Mouse (Mus musculus) MEL (cell line): ENCODE data around the gene Srebf2. TPM values are rescaled to one million over a fixed set of nuclear protein-coding genes. Genes with fewer than 3 reads are reported as not detected.

Experiments used
- DNase-seq: peaks from one replicate; pipeline ENCODE4 v3.0.0; 2011; ENCODE audit warnings: low read depth, low spot score
- H3K27ac ChIP-seq: 2 replicates; pipeline ENCODE4 v1.5.1; 2012; ENCODE audit warnings: low read depth, mild to moderate bottlenecking, control low read depth, low read length, moderate library complexity; ENCODE audit not compliant: control insufficient read depth
- H3K27me3 ChIP-seq, 2 experiments: fragments of 150-350 bp in 1 of 2; sonication (generic) in 1 of 2; 2 replicates each; pipeline ENCODE4 v1.6.1; 2012; ENCODE audit warnings: low read length in 2 of 2, mild to moderate bottlenecking in 2 of 2, improper control_type of control experiment in 1 of 2, moderate library complexity in 1 of 2; ENCODE audit not compliant: insufficient read depth in 2 of 2, control insufficient read depth in 1 of 2
- H3K36me3 ChIP-seq, 2 experiments: 2 replicates each; pipeline ENCODE4 v1.6.1; 2012 to 2014; ENCODE audit warnings: low read length in 2 of 2, improper control_type of control experiment in 1 of 2, inconsistent platforms in 1 of 2, mild to moderate bottlenecking in 1 of 2; ENCODE audit not compliant: insufficient read depth in 2 of 2, control insufficient read depth in 1 of 2
- H3K4me1 ChIP-seq, 2 experiments: fragments of 150-350 bp in 1 of 2; sonication (generic) in 1 of 2; 2 replicates each; pipeline ENCODE4 v1.6.1; 2012; ENCODE audit warnings: low read length in 2 of 2, improper control_type of control experiment in 1 of 2, mild to moderate bottlenecking in 1 of 2; ENCODE audit not compliant: insufficient read depth in 2 of 2, control insufficient read depth in 1 of 2
- H3K4me3 ChIP-seq, 2 experiments: fragments of 150-350 bp in 1 of 2; sonication (generic) in 1 of 2; 2 replicates each; pipeline ENCODE4 v1.5.1; 2012; ENCODE audit warnings: low read depth in 2 of 2, low read length in 2 of 2, mild to moderate bottlenecking in 2 of 2, moderate library complexity in 2 of 2, control low read depth in 1 of 2, improper control_type of control experiment in 1 of 2; ENCODE audit not compliant: control insufficient read depth in 1 of 2, insufficient read depth in 1 of 2
- H3K79me2 ChIP-seq: 2 replicates; pipeline ENCODE4 v1.6.1; 2012; ENCODE audit warnings: mild to moderate bottlenecking, low read length, moderate library complexity; ENCODE audit not compliant: control insufficient read depth, poor library complexity, insufficient read depth
- H3K9ac ChIP-seq: 2 replicates; pipeline ENCODE4 v1.6.1; 2012; ENCODE audit warnings: low read depth, mild to moderate bottlenecking, control low read depth, low read length, moderate library complexity; ENCODE audit not compliant: control insufficient read depth, poor library complexity, severe bottlenecking
- H3K9me3 ChIP-seq: fragments of 150-350 bp; sonication (generic); replicated peaks from 2 replicates; pipeline ENCODE4 v1.6.1; 2012; ENCODE audit warnings: mild to moderate bottlenecking, low read length, improper control_type of control experiment, moderate library complexity; ENCODE audit not compliant: insufficient read depth
- CHD1 ChIP-seq: IDR thresholded peaks from 2 replicates; pipeline ENCODE4 v1.6.1; 2012; ENCODE audit warnings: low read depth, mild to moderate bottlenecking, inconsistent platforms, low read length, improper control_type of control experiment
- CHD2 ChIP-seq: IDR thresholded peaks from 2 replicates; pipeline ENCODE4 v1.6.1; 2011; ENCODE audit warnings: low read length, improper control_type of control experiment
- CTCF ChIP-seq, 3 experiments: IDR thresholded peaks in 2 of 3; conservative IDR thresholded peaks in 1 of 3; 2 replicates each; pipeline ENCODE4 v1.5.1; 2011 to 2012; ENCODE audit warnings: low read length in 3 of 3, low read depth in 2 of 3, mild to moderate bottlenecking in 2 of 3, improper control_type of control experiment in 1 of 3, inconsistent platforms in 1 of 3, mixed read lengths in 1 of 3, moderate library complexity in 1 of 3; ENCODE audit not compliant: control insufficient read depth in 1 of 3, insufficient read depth in 1 of 3, poor library complexity in 1 of 3, severe bottlenecking in 1 of 3
- ETS1 ChIP-seq: IDR thresholded peaks from 2 replicates; pipeline ENCODE4 v1.6.1; 2012; ENCODE audit warnings: low read depth, mild to moderate bottlenecking, inconsistent platforms, low read length, improper control_type of control experiment, moderate library complexity
- GABPA ChIP-seq: IDR thresholded peaks from 2 replicates; pipeline ENCODE4 v1.6.1; 2012; ENCODE audit warnings: low read depth, mild to moderate bottlenecking, inconsistent platforms, low read length, improper control_type of control experiment, moderate library complexity
- GATA1 ChIP-seq: IDR thresholded peaks from 2 replicates; pipeline ENCODE4 v1.6.1; 2011; ENCODE audit warnings: low read depth, low read length, improper control_type of control experiment
- HCFC1 ChIP-seq: IDR thresholded peaks from 2 replicates; pipeline ENCODE4 v1.6.1; 2012; ENCODE audit warnings: low read depth, mild to moderate bottlenecking, inconsistent platforms, low read length, improper control_type of control experiment, moderate library complexity
- KAT2A ChIP-seq: conservative IDR thresholded peaks from 2 replicates; pipeline ENCODE4 v1.6.1; 2012; ENCODE audit warnings: low read depth, low read length, improper control_type of control experiment, inconsistent platforms
- MAFK ChIP-seq: IDR thresholded peaks from 2 replicates; pipeline ENCODE4 v1.6.1; 2011; ENCODE audit warnings: low read depth, mild to moderate bottlenecking, low read length, improper control_type of control experiment, borderline replicate concordance
- MEF2A ChIP-seq: IDR thresholded peaks from 2 replicates; pipeline ENCODE4 v1.6.1; 2014; ENCODE audit warnings: low read depth, mild to moderate bottlenecking, inconsistent platforms, low read length, improper control_type of control experiment; ENCODE audit not compliant: poor library complexity, insufficient replicate concordance, severe bottlenecking; ENCODE audit errors: extremely low read depth
- MXI1 ChIP-seq: IDR thresholded peaks from 2 replicates; pipeline ENCODE4 v1.6.1; 2011; ENCODE audit warnings: mild to moderate bottlenecking, low read depth, low read length, improper control_type of control experiment
- MYC ChIP-seq: IDR thresholded peaks from 2 replicates; pipeline ENCODE4 v1.6.1; 2011; ENCODE audit warnings: low read depth, mild to moderate bottlenecking, low read length, improper control_type of control experiment, moderate library complexity
- NELFE ChIP-seq: IDR thresholded peaks from 2 replicates; pipeline ENCODE4 v1.6.1; 2011; ENCODE audit warnings: low read depth, low read length, improper control_type of control experiment
- NRF1 ChIP-seq: IDR thresholded peaks from 2 replicates; pipeline ENCODE4 v1.6.1; 2014; ENCODE audit warnings: low read depth, mild to moderate bottlenecking, inconsistent platforms, low read length, improper control_type of control experiment, moderate library complexity; ENCODE audit not compliant: poor library complexity, insufficient read depth, severe bottlenecking
- POLR2AphosphoS2 ChIP-seq: IDR thresholded peaks from 2 replicates; pipeline ENCODE4 v1.6.1; 2011; ENCODE audit warnings: low read length, improper control_type of control experiment
- RCOR1 ChIP-seq: IDR thresholded peaks from 2 replicates; pipeline ENCODE4 v1.6.1; 2012; ENCODE audit warnings: low read depth, mild to moderate bottlenecking, inconsistent platforms, low read length, improper control_type of control experiment
- SIN3A ChIP-seq: IDR thresholded peaks from 2 replicates; pipeline ENCODE4 v1.6.1; 2012; ENCODE audit warnings: low read length, improper control_type of control experiment, inconsistent platforms
- SMC3 ChIP-seq: IDR thresholded peaks from 2 replicates; pipeline ENCODE4 v1.6.1; 2011; ENCODE audit warnings: low read depth, low read length, improper control_type of control experiment
- TAL1 ChIP-seq: IDR thresholded peaks from 2 replicates; pipeline ENCODE4 v1.6.1; 2012; ENCODE audit warnings: mild to moderate bottlenecking, inconsistent platforms, low read length, moderate library complexity, mixed read lengths
- TBP ChIP-seq: IDR thresholded peaks from 2 replicates; pipeline ENCODE4 v1.8.0; 2011; ENCODE audit warnings: low read depth, low read length, improper control_type of control experiment
- TCF12 ChIP-seq: IDR thresholded peaks from 2 replicates; pipeline ENCODE4 v1.6.1; 2014; ENCODE audit warnings: low read depth, mild to moderate bottlenecking, inconsistent platforms, low read length, improper control_type of control experiment, moderate library complexity
- UBTF ChIP-seq: IDR thresholded peaks from 2 replicates; pipeline ENCODE4 v1.6.1; 2012; ENCODE audit warnings: low read depth, mild to moderate bottlenecking, inconsistent platforms, low read length, improper control_type of control experiment, moderate library complexity, borderline replicate concordance; ENCODE audit not compliant: insufficient read depth
- USF1 ChIP-seq: IDR thresholded peaks from 2 replicates; pipeline ENCODE4 v1.6.1; 2014; ENCODE audit warnings: low read depth, mild to moderate bottlenecking, inconsistent platforms, low read length, improper control_type of control experiment, moderate library complexity
- ZKSCAN1 ChIP-seq: IDR thresholded peaks from 2 replicates; pipeline ENCODE4 v1.6.1; 2012; ENCODE audit warnings: low read depth, mild to moderate bottlenecking, inconsistent platforms, low read length, improper control_type of control experiment, moderate library complexity
- ZNF384 ChIP-seq: IDR thresholded peaks from 2 replicates; pipeline ENCODE4 v1.6.1; 2012; ENCODE audit warnings: low read depth, mild to moderate bottlenecking, inconsistent platforms, low read length, improper control_type of control experiment
- polyA plus RNA-seq, 2 experiments: library from polyadenylated mRNA; stranded (reverse) in 1 of 2; unstranded in 1 of 2; fragments of >175 nt in 1 of 2; fragments of >200 nt in 1 of 2; gene quantifications; 2 replicates each; pipeline versions ENCODE4 v1.2.1 to v1.2.4; 2012; ENCODE audit warnings: low replicate concordance in 2 of 2, low read depth in 1 of 2; ENCODE audit not compliant: insufficient read length in 2 of 2, insufficient read depth in 1 of 2, missing spikeins in 1 of 2
- total RNA-seq: library from RNA; depleted of rRNA; stranded (reverse); fragments of 300-350 nt; gene quantifications from 2 replicates; pipeline ENCODE4 v1.2.3, GENCODE M21; 2012

Gene Srebf2
- total and polyA plus RNA-seq, 3 experiments: 40.5 to 161 TPM; not detected in 1

DNA sequence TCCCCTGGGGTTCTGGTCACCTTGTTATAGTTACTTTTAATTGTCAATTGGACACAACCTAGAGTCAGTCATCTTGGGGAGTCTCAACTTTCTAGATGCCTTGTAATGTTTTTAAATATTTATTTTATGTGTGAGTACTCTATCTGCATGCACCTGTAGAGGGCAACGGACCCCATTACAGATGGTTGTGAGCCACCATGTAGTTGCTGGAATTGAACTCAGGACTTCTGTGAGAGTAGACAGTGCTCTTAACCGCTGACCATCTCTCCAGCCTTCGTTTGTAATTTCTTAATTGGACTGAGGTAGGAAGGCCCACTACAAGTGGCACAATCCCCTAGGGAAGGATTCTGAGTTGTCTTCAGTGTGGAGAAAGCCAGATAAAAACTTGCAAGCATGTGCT, 96.3 kb downstream of the Srebf2 start:
- Histone ChIP-seq H3K4me1 (peaks cover 0 to 6% of the 10 kb centered on the region in 2 experiments; a peak in 2 of 4 replicates), H3K27me3 (peaks cover 0 to 2% of the 10 kb centered on the region in 2 experiments; a peak in 1 of 4 replicates), H3K27ac (peak overlapping the region; percentile 61), H3K36me3 (peaks cover 0 to 4% of the 10 kb centered on the region in 2 experiments; a peak in 2 of 4 replicates), H3K9ac (peak overlapping the region; percentile 86), H3K79me2 (peaks cover 1% of the 10 kb centered on the region; the same call in 1 of the 2 replicates), H3K4me3 (peak overlapping the region; percentile 68 to 78), H3K9me3 (no peaks in the 10 kb centered on the region)
- no peak for DNase-seq
- TF ChIP-seq MAFK (no peak), SMC3 (no peak), GABPA (no peak), UBTF (no peak), CTCF (IDR thresholded peaks at IDR 0.05 in 2 of 3, conservative IDR thresholded peaks at IDR 0.05 in 1 of 3; ENCODE audit: control insufficient read depth in 1 of 3, insufficient read depth in 1 of 3, low read depth in 2 of 3, low read length in 3 of 3, poor library complexity in 1 of 3, severe bottlenecking in 1 of 3) (peak in 1 of 3 experiments; percentile 12; a peak in 1 of 6 replicates)
- TF ChIP-seq, all 39 proteins: peak for 1

DNA sequence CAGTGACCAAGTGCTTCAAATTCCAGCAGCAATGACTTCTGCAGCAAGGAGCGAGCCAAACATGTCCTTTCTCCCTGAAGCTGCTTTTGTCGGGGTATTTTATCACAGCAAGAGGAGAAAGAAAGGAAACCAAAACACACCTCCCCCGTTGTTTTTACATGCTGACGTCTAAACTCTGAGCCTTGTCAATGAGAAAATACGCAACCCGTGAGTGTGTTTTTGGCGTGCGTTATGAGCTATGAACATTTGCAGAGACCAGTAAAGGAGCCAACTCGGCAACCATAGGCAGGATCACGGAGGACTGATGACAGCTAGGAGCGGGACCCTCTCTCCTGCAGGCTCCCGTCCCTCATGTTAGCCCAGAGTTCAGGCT, 96.7 kb downstream of the Srebf2 start:
- Histone ChIP-seq H3K4me1 (peaks cover 0 to 6% of the 10 kb centered on the region in 2 experiments; a peak in 2 of 4 replicates), H3K4me3 (peak overlapping the region; percentile 68 to 78), H3K36me3 (peaks cover 0 to 4% of the 10 kb centered on the region in 2 experiments; a peak in 2 of 4 replicates), H3K27me3 (peaks cover 2 to 3% of the 10 kb centered on the region in 2 experiments; a peak in 3 of 4 replicates), H3K9me3 (no peaks in the 10 kb centered on the region), H3K79me2 (peaks cover 1% of the 10 kb centered on the region; the same call in 1 of the 2 replicates), H3K27ac (peak overlapping the region; percentile 61), H3K9ac (peak overlapping the region; percentile 86)
- DNase-seq: peak; percentile 79
- no peak for TF ChIP-seq UBTF
- 0 out of 2 replicates have a peak, but pooled peaks have one; percentile 4 for TF ChIP-seq MYC
- TF ChIP-seq HCFC1: peak; percentile 78
- 0 out of 2 replicates have a peak, but pooled peaks have one; percentile 13 for TF ChIP-seq TCF12
- TF ChIP-seq SIN3A: peak; percentile 90
- no peak for TF ChIP-seq CHD1
- no peak for TF ChIP-seq CHD2
- no peak for TF ChIP-seq NELFE
- TF ChIP-seq MAFK: no peak
- no peak for TF ChIP-seq ZKSCAN1
- TF ChIP-seq CTCF (IDR thresholded peaks at IDR 0.05 in 2 of 3, conservative IDR thresholded peaks at IDR 0.05 in 1 of 3; ENCODE audit: control insufficient read depth in 1 of 3, insufficient read depth in 1 of 3, low read depth in 2 of 3, low read length in 3 of 3, poor library complexity in 1 of 3, severe bottlenecking in 1 of 3): no peak
- no peak for TF ChIP-seq NRF1
- TF ChIP-seq ETS1: peak; percentile 66
- no peak for TF ChIP-seq KAT2A
- TF ChIP-seq RCOR1: no peak
- no peak for TF ChIP-seq MEF2A
- TF ChIP-seq ZNF384: no peak
- TF ChIP-seq POLR2AphosphoS2: no peak
- TF ChIP-seq MXI1: peak; percentile 83
- no peak for TF ChIP-seq USF1
- TF ChIP-seq TAL1: no peak
- peak; percentile 36; the same call in 1 of the 2 replicates for TF ChIP-seq TBP
- TF ChIP-seq GATA1: no peak
